Mouse (Mus musculus) hindbrain, embryonic 15.5 days (tissue): Measurements from ENCODE around the gene Nsun4. TPM values are rescaled to one million over a fixed set of nuclear protein-coding genes. Genes with fewer than 3 reads are reported as not detected.

Experiments used
- ATAC-seq: fragments of 200-750 bp; cut with Nextera tagmentation; 2 replicates; pipeline ENCODE4 v1.8.0; 2017; ENCODE audit warnings: low read depth, moderate number of reproducible peaks, moderate TSS enrichment; ENCODE audit not compliant: low FRiP score
- H3K27ac ChIP-seq: fragments of 300-500 bp; sonication (generic); replicated peaks from 2 replicates; pipeline ENCODE4 v1.5.1; 2015; ENCODE audit warnings: mild to moderate bottlenecking, inconsistent platforms
- H3K27me3 ChIP-seq: fragments of 300-500 bp; sonication (generic); 2 replicates; pipeline ENCODE4 v1.6.1; 2015; ENCODE audit warnings: control low read depth, inconsistent platforms
- H3K36me3 ChIP-seq: fragments of 300-500 bp; sonication (generic); 2 replicates; pipeline ENCODE4 v1.6.1; 2015; ENCODE audit warnings: control low read depth, inconsistent platforms
- H3K4me1 ChIP-seq: fragments of 300-500 bp; sonication (generic); replicated peaks from 2 replicates; pipeline ENCODE4 v1.6.1; 2015; ENCODE audit warnings: control low read depth, inconsistent platforms
- H3K4me2 ChIP-seq: fragments of 300-500 bp; sonication (generic); 2 replicates; pipeline ENCODE4 v1.6.1; 2015; ENCODE audit warnings: moderate library complexity, mild to moderate bottlenecking, inconsistent platforms
- H3K4me3 ChIP-seq: fragments of 300-500 bp; sonication (generic); 2 replicates; pipeline ENCODE4 v1.5.1; 2015; ENCODE audit warnings: mild to moderate bottlenecking, inconsistent platforms
- H3K9ac ChIP-seq: fragments of 300-500 bp; sonication (generic); 2 replicates; pipeline ENCODE4 v1.6.1; 2015; ENCODE audit warnings: inconsistent platforms
- H3K9me3 ChIP-seq: fragments of 300-500 bp; sonication (generic); 2 replicates; pipeline ENCODE4 v1.6.1; 2016; ENCODE audit warnings: control low read depth, inconsistent platforms
- WGBS: fragments of 180-500 bp; shearing (Covaris S2); methylation state at CpG from one replicate; pipeline ENCODE4 v1.1.7; 2015; 5-methylcytosine and 5-hydroxymethylcytosine counted together
- polyA plus RNA-seq: library from polyadenylated mRNA; unstranded; fragments of >200 nt; fragmentation: Nextera tagmentation; extraction: Ambion mirVana; gene quantifications from 2 replicates; pipeline ENCODE4 v1.2.1, GENCODE M21; 2015

The Nsun4 gene
- polyA plus RNA-seq, 1 experiment from 2014 or later: 12.3 TPM

- H3K9ac ChIP-seq: no peak overlapping the region
- H3K9me3 ChIP-seq: no peaks in the 10 kb centered on the region
- ATAC-seq: no peak
- H3K36me3 ChIP-seq: peaks cover 21% of the 10 kb centered on the region
- H3K27me3 ChIP-seq: no peaks in the 10 kb centered on the region
- H3K4me3 ChIP-seq: no peak overlapping the region
- H3K27ac ChIP-seq: no peak overlapping the region
- H3K4me2 ChIP-seq: peak overlapping the region; percentile 91
- 55% methylated on average over 4 of the region's 4 CpGs for WGBS
- H3K4me1 ChIP-seq: peaks cover 38% of the 10 kb centered on the region
Measured at GRCm38 (mm10) chr4:116073146-116073545, 19.5 kb upstream of the Nsun4 start.

GRCm38 (mm10) chr4:116070116-116070515 lies 16.4 kb upstream of the Nsun4 start:
- peaks cover 43% of the 10 kb centered on the region for H3K36me3 ChIP-seq
- no peaks in the 10 kb centered on the region for H3K9me3 ChIP-seq
- peaks cover 23% of the 10 kb centered on the region for H3K4me1 ChIP-seq
- no peak overlapping the region for H3K4me3 ChIP-seq
- no peak overlapping the region for H3K27ac ChIP-seq
- H3K27me3 ChIP-seq: no peaks in the 10 kb centered on the region
- no peak overlapping the region for H3K9ac ChIP-seq
- 89% methylated on average over 6 of the region's 6 CpGs for WGBS
- ATAC-seq: no peak
- H3K4me2 ChIP-seq: no peak overlapping the region

- Histone ChIP-seq H3K4me3 (no peak overlapping the region), H3K27me3 (no peaks in the 10 kb centered on the region), H3K36me3 (peaks cover 28% of the 10 kb centered on the region), H3K9ac (no peak overlapping the region), H3K9me3 (no peaks in the 10 kb centered on the region), H3K4me1 (no peaks in the 10 kb centered on the region), H3K4me2 (no peak overlapping the region), H3K27ac (no peak overlapping the region)
- ATAC-seq: no peak
- 45% methylated on average over 1 of the region's 1 CpGs for WGBS
Measured at GRCm38 (mm10) chr4:116063855-116064254, 10.2 kb upstream of the Nsun4 start.

- no peaks in the 10 kb centered on the region for H3K36me3 ChIP-seq
- no peak overlapping the region for H3K4me2 ChIP-seq
- no peaks in the 10 kb centered on the region for H3K9me3 ChIP-seq
- peaks cover 4% of the 10 kb centered on the region; the same call in 1 of the 2 replicates for H3K4me1 ChIP-seq
- H3K9ac ChIP-seq: no peak overlapping the region
- no peaks in the 10 kb centered on the region for H3K27me3 ChIP-seq
- H3K27ac ChIP-seq: no peak overlapping the region
- H3K4me3 ChIP-seq: no peak overlapping the region
- WGBS: 79% methylated on average over 5 of the region's 5 CpGs
- no peak for ATAC-seq
Measured at GRCm38 (mm10) chr4:116059012-116059726, 5.5 kb upstream of the Nsun4 start.

- no peaks in the 10 kb centered on the region for H3K36me3 ChIP-seq
- ATAC-seq: no peak
- H3K9me3 ChIP-seq: no peaks in the 10 kb centered on the region
- H3K4me2 ChIP-seq: no peak overlapping the region
- no peak overlapping the region for H3K27ac ChIP-seq
- WGBS: 0% methylated on average over 1 of the region's 1 CpGs
- H3K4me3 ChIP-seq: no peak overlapping the region
- peaks cover 12% of the 10 kb centered on the region for H3K4me1 ChIP-seq
- no peaks in the 10 kb centered on the region for H3K27me3 ChIP-seq
- H3K9ac ChIP-seq: no peak overlapping the region
Measured at GRCm38 (mm10) chr4:116057559-116057958, 3.9 kb upstream of the Nsun4 start.

- H3K4me1 ChIP-seq: peaks cover 16% of the 10 kb centered on the region
- no peaks in the 10 kb centered on the region for H3K9me3 ChIP-seq
- peak overlapping the region; percentile 86 for H3K27ac ChIP-seq
- peak overlapping the region; percentile 48 for H3K9ac ChIP-seq
- H3K4me3 ChIP-seq: peak overlapping the region; percentile 50
- WGBS: 8% methylated on average over 22 of the region's 22 CpGs
- ATAC-seq: peak; percentile 29; the same call in 1 of the 2 replicates
- peak overlapping the region; percentile 71 for H3K4me2 ChIP-seq
- H3K27me3 ChIP-seq: no peaks in the 10 kb centered on the region
- H3K36me3 ChIP-seq: no peaks in the 10 kb centered on the region
Measured at GRCm38 (mm10) chr4:116052526-116053293, 966 bp downstream of the Nsun4 start.

GRCm38 (mm10) chr4:116049211-116049610 lies 4.5 kb downstream of the Nsun4 start:
- WGBS: 84% methylated on average over 3 of the region's 3 CpGs

GRCm38 (mm10) chr4:116048130-116048920 lies 5.4 kb downstream of the Nsun4 start:
- H3K9me3 ChIP-seq: no peaks in the 10 kb centered on the region
- no peak overlapping the region for H3K4me3 ChIP-seq
- no peak overlapping the region for H3K27ac ChIP-seq
- no peak overlapping the region for H3K9ac ChIP-seq
- no peaks in the 10 kb centered on the region for H3K36me3 ChIP-seq
- WGBS: 81% methylated on average over 7 of the region's 7 CpGs
- no peaks in the 10 kb centered on the region for H3K27me3 ChIP-seq
- no peak for ATAC-seq
- H3K4me1 ChIP-seq: peaks cover 10% of the 10 kb centered on the region
- no peak overlapping the region for H3K4me2 ChIP-seq

More at GRCm38 (mm10) chr4:116049211-116049610, 4.5 kb downstream of the Nsun4 start:
- Histone ChIP-seq H3K4me1 (peaks cover 12% of the 10 kb centered on the region), H3K27ac (no peak overlapping the region), H3K27me3 (no peaks in the 10 kb centered on the region), H3K9me3 (no peaks in the 10 kb centered on the region), H3K4me2 (no peak overlapping the region), H3K36me3 (no peaks in the 10 kb centered on the region), H3K9ac (no peak overlapping the region), H3K4me3 (no peak overlapping the region)
- no peak for ATAC-seq

GRCm38 (mm10) chr4:116047681-116048080 lies 6.0 kb downstream of the Nsun4 start:
- Histone ChIP-seq H3K36me3 (peaks cover 3% of the 10 kb centered on the region; the same call in 1 of the 2 replicates), H3K4me3 (no peak overlapping the region), H3K9ac (no peak overlapping the region), H3K9me3 (no peaks in the 10 kb centered on the region), H3K4me1 (peaks cover 5% of the 10 kb centered on the region), H3K27me3 (no peaks in the 10 kb centered on the region), H3K27ac (no peak overlapping the region), H3K4me2 (no peak overlapping the region)
- WGBS: 100% methylated on average over 1 of the region's 1 CpGs
- no peak for ATAC-seq

GRCm38 (mm10) chr4:116046604-116047003 lies 7.1 kb downstream of the Nsun4 start:
- H3K36me3 ChIP-seq: peaks cover 3% of the 10 kb centered on the region; the same call in 1 of the 2 replicates
- no peak overlapping the region for H3K9ac ChIP-seq
- H3K27ac ChIP-seq: no peak overlapping the region
- no peak overlapping the region for H3K4me3 ChIP-seq
- H3K9me3 ChIP-seq: no peaks in the 10 kb centered on the region
- no peak for ATAC-seq
- no peak overlapping the region for H3K4me2 ChIP-seq
- no peaks in the 10 kb centered on the region for H3K4me1 ChIP-seq
- no peaks in the 10 kb centered on the region for H3K27me3 ChIP-seq
- WGBS: 96% methylated on average over 2 of the region's 2 CpGs

- no peaks in the 10 kb centered on the region for H3K9me3 ChIP-seq
- H3K27me3 ChIP-seq: no peaks in the 10 kb centered on the region
- H3K27ac ChIP-seq: no peak overlapping the region
- H3K4me1 ChIP-seq: no peaks in the 10 kb centered on the region
- ATAC-seq: no peak
- peaks cover 3% of the 10 kb centered on the region; the same call in 1 of the 2 replicates for H3K36me3 ChIP-seq
- WGBS: 80% methylated on average over 3 of the region's 3 CpGs
- H3K4me2 ChIP-seq: no peak overlapping the region
- H3K9ac ChIP-seq: no peak overlapping the region
- no peak overlapping the region for H3K4me3 ChIP-seq
Measured at GRCm38 (mm10) chr4:116042186-116042585, 11.5 kb downstream of the Nsun4 start.

GRCm38 (mm10) chr4:116040466-116040865 lies 13.2 kb downstream of the Nsun4 start:
- Histone ChIP-seq H3K9ac (no peak overlapping the region), H3K4me3 (no peak overlapping the region), H3K27ac (no peak overlapping the region), H3K27me3 (no peaks in the 10 kb centered on the region), H3K9me3 (no peaks in the 10 kb centered on the region), H3K36me3 (peaks cover 7% of the 10 kb centered on the region; the same call in 1 of the 2 replicates), H3K4me1 (no peaks in the 10 kb centered on the region), H3K4me2 (no peak overlapping the region)
- ATAC-seq: no peak
- WGBS: 93% methylated on average over 2 of the region's 2 CpGs
